Mouse (Mus musculus) heart, postnatal 10 days (tissue): ENCODE data around the gene Akap9. TPM values are rescaled to one million over a fixed set of nuclear protein-coding genes. Genes with fewer than 3 reads are reported as not detected.

Experiments
- DNase-seq, 2 experiments: peaks; one replicate each; pipeline ENCODE4 v3.0.0; 2021
- intact Hi-C: fragments of 180-260 bp; cut with DNase I; formaldehyde crosslinking; loops from one replicate; pipeline ENCODE4 v1.15.1; 2025
- total RNA-seq, 2 experiments: library from RNA; stranded (reverse); gene quantifications; 2 replicates each; pipeline ENCODE4 v1.2.3; 2021

Gene Akap9
- total RNA-seq, 2 experiments from 2014 or later = 47.2 to 48.5 TPM

DNA sequence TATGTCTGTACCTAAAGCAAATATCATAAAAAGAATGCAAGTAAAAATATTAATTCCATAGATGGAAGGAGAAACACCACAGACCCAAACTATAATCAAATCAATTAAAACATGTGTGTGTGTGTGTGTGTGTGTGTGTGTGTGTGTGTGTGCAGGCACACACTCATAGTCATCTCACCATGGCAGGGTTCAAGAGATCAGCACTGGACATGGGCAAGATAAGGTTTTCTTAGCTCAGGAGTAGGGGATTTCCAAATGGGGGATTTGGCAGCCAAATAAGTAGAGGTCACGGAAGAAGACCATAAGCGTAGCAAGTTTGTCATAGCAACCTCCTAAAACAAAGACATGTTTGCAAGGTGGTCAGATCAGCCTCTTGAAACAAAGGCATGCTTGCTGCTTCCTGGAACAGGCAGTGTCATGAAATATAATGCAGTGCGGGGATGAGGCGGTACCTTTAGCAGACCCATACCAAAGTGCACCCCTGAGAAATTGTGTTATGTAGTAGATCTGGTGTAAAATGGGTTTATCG, 184.8 kb downstream of the Akap9 start:
- intact Hi-C loops = no loop called here
- no peak for DNase-seq

Other genes with a start within 250 kb of the Akap9 start
- gene Ankib1, start 125.1 kb upstream of the Akap9 start, total RNA-seq = 10 to 100 TPM; 28.7 to 29.8 TPM
- gene Krit1, start 124.9 kb upstream of the Akap9 start, total RNA-seq = 10 to 100 TPM; 31.7 to 35.7 TPM
- under 1 TPM; 0.07 to 0.17 TPM for gene Lrrd1, start 82.9 kb upstream of the Akap9 start, total RNA-seq
- gene Mterf1a, start 34.1 kb upstream of the Akap9 start, total RNA-seq = 1 to 10 TPM; 3.2 to 3.3 TPM
- gene Cyp51, start 176.7 kb downstream of the Akap9 start, total RNA-seq = 10 to 100 TPM in 1 of 2 experiments, 1 to 10 TPM in 1; 9.6 to 10.6 TPM